Mouse (Mus musculus): Measurements from ENCODE around the gene Tff3.
A peak's percentile ranks its signal among the peaks of the same experiment; 100 is the strongest.

The Tff3 gene

GRCm38 (mm10) chr17:31125548-31126266 lies 3.7 kb downstream of the Tff3 start:
- DNase-seq (ENCODE audit: low read depth in 1 of 2, low spot score in 2 of 2), result no peak

- DNase-seq (ENCODE audit: low read depth in 1 of 2, low spot score in 2 of 2), result no peak
These were observed 7.5 kb downstream of the Tff3 start for GRCm38 (mm10) chr17:31121975-31122374.

- DNase-seq (ENCODE audit: low read depth in 1 of 2, low spot score in 2 of 2), result peak; percentile 39 to 59
These were observed 10.0 kb downstream of the Tff3 start for GRCm38 (mm10) chr17:31119429-31119828.

GRCm38 (mm10) chr17:31117946-31118345 lies 11.5 kb downstream of the Tff3 start:
- no peak for DNase-seq (ENCODE audit: low read depth in 1 of 2, low spot score in 2 of 2)

GRCm38 (mm10) chr17:31116063-31116462 lies 13.4 kb downstream of the Tff3 start:
- DNase-seq (ENCODE audit: low read depth in 1 of 2, low spot score in 2 of 2), result no peak

GRCm38 (mm10) chr17:31113191-31113856 lies 16.1 kb downstream of the Tff3 start:
- no peak for DNase-seq (ENCODE audit: low read depth in 1 of 2, low spot score in 2 of 2)

GRCm38 (mm10) chr17:31108388-31108787 lies 21.1 kb downstream of the Tff3 start:
- DNase-seq (ENCODE audit: low read depth in 1 of 2, low spot score in 2 of 2), result no peak

GRCm38 (mm10) chr17:31103823-31104222 lies 25.6 kb downstream of the Tff3 start:
- no peak for DNase-seq (ENCODE audit: low read depth in 1 of 2, low spot score in 2 of 2)

GRCm38 (mm10) chr17:31103007-31103570 lies 26.4 kb downstream of the Tff3 start:
- DNase-seq (ENCODE audit: low read depth in 1 of 2, low spot score in 2 of 2), result no peak

- DNase-seq (ENCODE audit: low read depth in 1 of 2, low spot score in 2 of 2), result no peak
These were observed 30.7 kb downstream of the Tff3 start for GRCm38 (mm10) chr17:31098788-31099187.

GRCm38 (mm10) chr17:31096893-31097292 lies 32.6 kb downstream of the Tff3 start:
- DNase-seq (ENCODE audit: low read depth in 1 of 2, low spot score in 2 of 2), result no peak

- no peak for DNase-seq (ENCODE audit: low read depth in 1 of 2, low spot score in 2 of 2)
These were observed 33.9 kb downstream of the Tff3 start for GRCm38 (mm10) chr17:31095570-31095969.

- no peak for DNase-seq (ENCODE audit: low read depth in 1 of 2, low spot score in 2 of 2)
These were observed 34.7 kb downstream of the Tff3 start for GRCm38 (mm10) chr17:31094781-31095180.

- no peak for DNase-seq (ENCODE audit: low read depth in 1 of 2, low spot score in 2 of 2)
These were observed 38.3 kb downstream of the Tff3 start for GRCm38 (mm10) chr17:31091023-31091735.

GRCm38 (mm10) chr17:31089848-31090247 lies 39.6 kb downstream of the Tff3 start:
- no peak for DNase-seq (ENCODE audit: low read depth in 1 of 2, low spot score in 2 of 2)

GRCm38 (mm10) chr17:31088711-31089110 lies 40.7 kb downstream of the Tff3 start:
- no peak for DNase-seq (ENCODE audit: low read depth in 1 of 2, low spot score in 2 of 2)

GRCm38 (mm10) chr17:31086196-31086595 lies 43.2 kb downstream of the Tff3 start:
- DNase-seq (ENCODE audit: low read depth in 1 of 2, low spot score in 2 of 2), result no peak

- no peak for DNase-seq (ENCODE audit: low read depth in 1 of 2, low spot score in 2 of 2)
These were observed 43.9 kb downstream of the Tff3 start for GRCm38 (mm10) chr17:31085519-31085918.

- DNase-seq (ENCODE audit: low read depth in 1 of 2, low spot score in 2 of 2), result no peak
These were observed 47.0 kb downstream of the Tff3 start for GRCm38 (mm10) chr17:31082296-31083078.

GRCm38 (mm10) chr17:31079078-31079840 lies 50.2 kb downstream of the Tff3 start:
- no peak for DNase-seq (ENCODE audit: low read depth in 1 of 2, low spot score in 2 of 2)

All from monocyte, adult 2 months (primary cell).